Mouse (Mus musculus) intestine, embryonic 16.5 days (tissue): ENCODE measurements at regions not wholly inside any gene's neighbourhood (a gene's known extent, or its start where the extent isn't known, plus 50 kb on each side); places are given as distances from the start of the nearest gene placed in this dataset.

Source experiments
- ATAC-seq: fragments of 200-750 bp; cut with Nextera tagmentation; 2 replicates; pipeline ENCODE4 v1.8.0; 2017; ENCODE audit warnings: moderate TSS enrichment, moderate library complexity
- H3K27ac ChIP-seq: fragments of 300-500 bp; sonication (generic); 2 replicates; pipeline ENCODE4 v1.5.1; 2014; ENCODE audit warnings: mild to moderate bottlenecking, low read length
- H3K27me3 ChIP-seq: fragments of 300-500 bp; sonication (generic); replicated peaks from 2 replicates; pipeline ENCODE4 v1.6.1; 2014; ENCODE audit warnings: low read length, control low read depth, mixed read lengths; ENCODE audit not compliant: control insufficient read depth, insufficient read depth
- H3K36me3 ChIP-seq: fragments of 300-500 bp; sonication (generic); 2 replicates; pipeline ENCODE4 v1.6.1; 2014; ENCODE audit warnings: low read length, control low read depth; ENCODE audit not compliant: control insufficient read depth, insufficient read depth
- H3K4me1 ChIP-seq: fragments of 300-500 bp; sonication (generic); 2 replicates; pipeline ENCODE4 v1.6.1; 2014; ENCODE audit warnings: low read length, control low read depth, mixed read lengths; ENCODE audit not compliant: control insufficient read depth, insufficient read depth
- H3K4me2 ChIP-seq: fragments of 300-500 bp; sonication (generic); 2 replicates; pipeline ENCODE4 v1.6.1; 2014; ENCODE audit warnings: low read depth, low read length, control low read depth
- H3K4me3 ChIP-seq: fragments of 300-500 bp; sonication (generic); 2 replicates; pipeline ENCODE4 v1.5.1; 2014; ENCODE audit warnings: mild to moderate bottlenecking, low read length
- H3K9ac ChIP-seq: fragments of 300-500 bp; sonication (generic); 2 replicates; pipeline ENCODE4 v1.6.1; 2014; ENCODE audit warnings: low read depth, low read length
- H3K9me3 ChIP-seq: fragments of 300-500 bp; sonication (generic); 2 replicates; pipeline ENCODE4 v1.6.1; 2016; ENCODE audit warnings: low read length, control low read depth; ENCODE audit not compliant: control insufficient read depth
- WGBS: fragments of 180-500 bp; shearing (Covaris S2); extraction: QIAGEN DNeasy Blood & Tissue Kit; methylation state at CpG from one replicate; pipeline ENCODE4 v1.1.7; 2014; 5-methylcytosine and 5-hydroxymethylcytosine counted together

DNA sequence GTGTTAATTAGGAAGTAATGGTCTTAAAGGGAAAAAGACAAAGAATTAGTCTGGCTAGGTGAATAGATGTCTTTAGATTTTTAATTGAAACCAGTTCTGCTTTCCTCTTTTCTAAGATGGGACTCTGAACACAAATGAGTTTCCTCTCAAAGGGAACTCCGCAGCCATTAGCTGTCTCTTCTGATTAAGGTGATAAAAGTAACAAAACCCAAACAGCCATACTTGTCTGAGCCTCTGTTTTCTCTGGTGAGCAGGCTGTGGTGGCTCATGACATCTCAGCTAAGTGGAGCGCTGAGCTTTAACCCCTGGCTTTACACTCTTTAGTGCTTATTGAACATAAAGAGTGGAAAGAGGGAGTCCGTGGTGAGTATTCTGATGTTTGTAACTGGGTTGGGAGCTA lies 565.7 kb downstream of the Rnf144b start:
- Histone ChIP-seq H3K4me3 (no peak overlapping the region), H3K27ac (no peak overlapping the region), H3K4me1 (no peaks in the 10 kb centered on the region), H3K36me3 (no peaks in the 10 kb centered on the region), H3K4me2 (no peak overlapping the region), H3K9ac (no peak overlapping the region), H3K9me3 (no peaks in the 10 kb centered on the region), H3K27me3 (no peaks in the 10 kb centered on the region)
- 66% methylated on average over 3 of the region's 3 CpGs for WGBS
- ATAC-seq: no peak

DNA sequence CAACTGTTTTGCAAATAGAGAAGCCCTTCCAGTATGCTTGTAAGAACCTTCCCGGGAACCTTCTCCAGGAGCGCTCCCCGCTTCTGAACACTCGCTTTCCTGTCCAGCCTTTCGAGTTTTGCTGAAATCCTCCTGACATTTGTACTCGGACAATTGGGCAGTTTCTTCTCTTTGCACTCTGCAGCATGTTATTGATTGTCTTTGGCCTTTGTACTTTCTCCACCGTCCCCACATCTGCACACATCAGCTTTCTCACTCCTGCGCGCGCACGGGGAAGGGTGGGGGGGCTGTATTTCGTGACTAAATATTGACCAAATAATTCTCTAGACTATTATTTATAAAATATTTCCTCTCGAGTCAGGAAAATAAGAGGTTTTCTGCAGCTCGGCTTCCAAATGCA lies 567.2 kb upstream of the Id4 start:
- no peak overlapping the region for H3K9ac ChIP-seq
- no peaks in the 10 kb centered on the region for H3K4me1 ChIP-seq
- 71% methylated on average over 14 of the region's 14 CpGs for WGBS
- no peak for ATAC-seq
- no peaks in the 10 kb centered on the region for H3K27me3 ChIP-seq
- H3K36me3 ChIP-seq: no peaks in the 10 kb centered on the region
- H3K9me3 ChIP-seq: no peaks in the 10 kb centered on the region
- no peak overlapping the region for H3K4me2 ChIP-seq
- no peak overlapping the region for H3K27ac ChIP-seq
- no peak overlapping the region for H3K4me3 ChIP-seq

DNA sequence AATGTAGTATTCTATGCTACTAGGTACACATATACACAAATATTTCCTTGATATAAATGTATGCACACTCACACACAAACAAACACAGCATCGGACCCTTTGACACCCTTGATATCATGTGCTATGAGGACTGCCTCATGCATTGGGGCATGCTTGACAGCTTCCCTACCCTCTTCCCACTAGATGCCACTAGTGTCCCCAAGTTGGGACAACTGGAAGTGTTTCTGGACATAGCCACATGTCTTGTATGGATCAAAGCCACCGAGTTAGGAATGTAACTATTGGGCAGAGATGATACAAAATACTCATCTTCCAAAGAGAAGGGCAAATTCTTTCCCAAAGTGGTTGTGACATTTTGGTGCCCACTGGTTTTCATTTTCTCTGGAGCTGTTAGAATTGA lies 565.2 kb upstream of the Id4 start:
- Histone ChIP-seq H3K4me2 (no peak overlapping the region), H3K27ac (no peak overlapping the region), H3K9ac (no peak overlapping the region), H3K27me3 (no peaks in the 10 kb centered on the region), H3K36me3 (no peaks in the 10 kb centered on the region), H3K4me3 (no peak overlapping the region), H3K9me3 (no peaks in the 10 kb centered on the region), H3K4me1 (no peaks in the 10 kb centered on the region)
- WGBS: 86% methylated on average over 2 of the region's 2 CpGs
- ATAC-seq: no peak

DNA sequence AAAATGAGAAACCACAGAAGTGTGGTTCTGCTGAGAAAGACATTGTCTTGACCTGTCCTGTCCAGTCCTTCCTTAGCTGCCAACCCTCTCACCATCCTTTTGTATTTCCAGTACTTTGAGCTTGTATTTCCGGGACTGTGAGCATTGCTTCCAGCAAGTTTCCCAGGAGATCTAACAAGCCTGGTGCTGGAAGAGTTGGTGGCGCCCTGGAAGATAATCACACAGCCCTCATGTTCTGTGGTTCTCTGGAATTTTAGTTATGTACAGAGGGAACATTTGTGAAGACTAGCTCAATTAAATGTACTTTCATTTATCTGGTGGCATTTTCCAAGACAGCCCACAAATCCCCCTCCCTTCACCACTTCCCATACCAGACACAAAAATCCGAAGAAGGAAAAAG lies 560.5 kb upstream of the Id4 start:
- H3K4me1 ChIP-seq: no peaks in the 10 kb centered on the region
- H3K4me3 ChIP-seq: no peak overlapping the region
- no peaks in the 10 kb centered on the region for H3K27me3 ChIP-seq
- 76% methylated on average over 3 of the region's 3 CpGs for WGBS
- no peaks in the 10 kb centered on the region for H3K36me3 ChIP-seq
- no peak overlapping the region for H3K27ac ChIP-seq
- no peaks in the 10 kb centered on the region for H3K9me3 ChIP-seq
- H3K9ac ChIP-seq: no peak overlapping the region
- no peak for ATAC-seq
- H3K4me2 ChIP-seq: no peak overlapping the region

DNA sequence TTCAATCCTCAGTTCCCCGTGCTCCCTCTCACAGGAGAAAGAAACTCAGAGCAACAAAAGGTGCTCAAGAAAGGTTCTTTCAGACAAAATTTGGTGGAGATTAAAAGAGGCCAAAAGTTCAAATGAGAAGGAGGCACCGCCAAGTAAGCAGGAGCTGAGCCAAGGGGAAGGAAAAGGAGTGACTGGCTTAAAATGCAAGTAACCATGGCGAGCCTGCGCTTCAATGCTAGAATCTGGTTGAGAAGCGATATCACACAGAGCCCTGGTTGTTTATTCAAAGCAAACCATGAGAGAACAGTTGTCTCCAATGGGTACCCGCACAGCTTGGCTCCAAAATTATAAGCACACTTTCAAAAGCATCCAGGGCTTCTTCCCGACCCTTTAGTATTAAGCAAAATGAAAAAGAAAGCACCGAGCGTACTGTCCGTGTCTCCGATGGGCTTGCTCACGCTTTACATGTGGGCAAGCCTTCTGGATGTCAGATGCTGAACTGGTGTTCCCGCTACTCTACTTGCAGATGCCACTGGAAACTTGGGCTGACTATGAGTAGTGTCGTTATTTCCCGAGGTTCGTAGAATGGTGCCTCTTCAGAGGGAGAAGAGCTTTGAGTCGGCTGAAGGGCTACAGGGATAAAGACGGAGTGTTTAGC lies 552.9 kb upstream of the Id4 start:
- Histone ChIP-seq H3K4me3 (no peak overlapping the region), H3K27ac (no peak overlapping the region), H3K4me2 (no peak overlapping the region), H3K9me3 (no peaks in the 10 kb centered on the region), H3K9ac (no peak overlapping the region), H3K36me3 (no peaks in the 10 kb centered on the region), H3K27me3 (no peaks in the 10 kb centered on the region), H3K4me1 (no peaks in the 10 kb centered on the region)
- 86% methylated on average over 18 of the region's 18 CpGs for WGBS
- ATAC-seq: no peak

DNA sequence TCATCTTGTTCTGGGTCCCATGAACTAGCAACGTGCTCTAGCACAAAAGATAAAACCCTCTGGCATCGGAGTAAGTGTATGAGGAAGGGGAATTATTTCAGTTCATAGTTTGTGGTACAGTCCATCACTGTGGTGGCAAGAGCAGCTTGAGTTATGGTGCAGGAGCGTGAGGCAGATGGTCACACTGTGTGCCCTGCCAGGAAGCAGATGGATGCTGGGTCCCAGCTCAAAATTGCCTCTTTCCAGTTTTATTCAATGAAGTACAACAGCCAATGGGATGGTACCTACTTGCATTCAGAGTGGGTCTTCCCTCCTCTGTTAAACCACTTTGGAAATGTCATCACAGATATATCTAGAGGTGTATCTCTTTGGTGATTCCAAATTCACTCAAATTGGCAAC lies 551.7 kb upstream of the Id4 start:
- no peak overlapping the region for H3K4me3 ChIP-seq
- no peak overlapping the region for H3K9ac ChIP-seq
- ATAC-seq: no peak
- no peaks in the 10 kb centered on the region for H3K9me3 ChIP-seq
- WGBS: 91% methylated on average over 3 of the region's 3 CpGs
- H3K4me2 ChIP-seq: no peak overlapping the region
- H3K4me1 ChIP-seq: no peaks in the 10 kb centered on the region
- H3K36me3 ChIP-seq: no peaks in the 10 kb centered on the region
- H3K27me3 ChIP-seq: no peaks in the 10 kb centered on the region
- H3K27ac ChIP-seq: no peak overlapping the region

DNA sequence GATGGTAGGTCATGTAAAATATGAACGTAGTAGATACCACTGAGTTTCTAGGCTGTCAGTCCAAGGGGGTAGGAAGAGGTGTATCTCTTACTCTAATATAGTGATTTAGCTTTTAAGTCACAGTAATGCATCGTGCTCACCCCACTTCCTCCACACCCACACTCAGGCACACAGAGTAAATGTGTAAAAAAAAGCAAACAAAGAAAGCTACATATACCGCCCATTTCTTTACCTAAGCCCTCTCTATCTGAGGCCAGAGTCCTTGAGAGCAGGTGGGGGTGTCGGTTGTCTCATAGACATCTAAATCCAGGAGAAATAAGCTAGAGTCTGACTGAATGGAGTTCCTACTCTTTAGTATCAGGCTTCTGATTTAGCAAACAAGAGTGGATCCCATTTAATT lies 548.5 kb upstream of the Id4 start:
- Histone ChIP-seq H3K9ac (no peak overlapping the region), H3K36me3 (no peaks in the 10 kb centered on the region), H3K9me3 (no peaks in the 10 kb centered on the region), H3K4me3 (no peak overlapping the region), H3K4me1 (no peaks in the 10 kb centered on the region), H3K27ac (no peak overlapping the region), H3K4me2 (no peak overlapping the region), H3K27me3 (no peaks in the 10 kb centered on the region)
- ATAC-seq: peak; percentile 92
- WGBS: 60% methylated on average over 4 of the region's 4 CpGs

DNA sequence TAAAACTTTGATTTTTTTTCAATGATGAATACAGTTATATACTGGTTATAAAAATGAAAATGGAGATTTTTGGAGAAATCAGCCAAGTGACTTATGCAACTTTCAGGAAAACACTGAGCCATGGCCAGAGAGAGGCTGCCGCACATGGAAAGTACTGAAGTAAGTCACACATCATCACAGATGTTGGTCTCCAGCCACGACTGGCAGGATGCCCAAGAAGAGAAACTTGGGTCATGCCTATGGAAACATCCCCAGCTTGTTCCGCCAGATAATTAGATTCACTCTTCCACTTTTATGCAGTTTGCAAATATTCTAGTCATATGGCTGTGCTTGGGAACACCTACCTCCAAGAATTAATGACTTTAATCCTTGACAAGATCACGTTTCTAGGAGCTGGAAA lies 544.8 kb upstream of the Id4 start:
- no peak for ATAC-seq
- H3K36me3 ChIP-seq: no peaks in the 10 kb centered on the region
- no peaks in the 10 kb centered on the region for H3K4me1 ChIP-seq
- H3K27ac ChIP-seq: no peak overlapping the region
- H3K9ac ChIP-seq: no peak overlapping the region
- no peaks in the 10 kb centered on the region for H3K27me3 ChIP-seq
- H3K9me3 ChIP-seq: no peaks in the 10 kb centered on the region
- WGBS: 68% methylated on average over 4 of the region's 4 CpGs
- no peak overlapping the region for H3K4me3 ChIP-seq
- H3K4me2 ChIP-seq: no peak overlapping the region

DNA sequence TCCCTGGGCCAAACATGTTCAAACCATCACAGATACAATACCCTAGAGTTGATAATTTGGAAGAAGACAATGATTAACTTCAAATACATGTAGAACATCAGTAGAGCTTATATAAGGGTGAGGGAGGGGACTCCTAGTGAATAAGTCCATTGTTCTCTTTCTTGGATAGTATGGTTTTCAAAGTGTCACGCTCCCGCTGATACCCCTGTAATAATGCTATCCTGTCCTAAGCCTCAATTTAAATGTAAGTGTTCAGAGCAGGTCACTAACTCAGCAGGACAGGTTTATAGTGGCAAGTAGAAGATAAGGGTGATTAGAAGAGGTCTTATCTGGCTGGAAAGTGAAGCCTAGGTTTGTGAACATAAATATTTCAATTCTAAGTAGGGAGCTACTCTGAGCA lies 540.4 kb upstream of the Id4 start:
- H3K4me2 ChIP-seq: no peak overlapping the region
- H3K4me3 ChIP-seq: no peak overlapping the region
- no peaks in the 10 kb centered on the region for H3K9me3 ChIP-seq
- H3K27ac ChIP-seq: no peak overlapping the region
- no peaks in the 10 kb centered on the region for H3K4me1 ChIP-seq
- ATAC-seq: peak; percentile 76
- H3K36me3 ChIP-seq: no peaks in the 10 kb centered on the region
- H3K27me3 ChIP-seq: no peaks in the 10 kb centered on the region
- no peak overlapping the region for H3K9ac ChIP-seq
- 73% methylated on average over 2 of the region's 2 CpGs for WGBS

DNA sequence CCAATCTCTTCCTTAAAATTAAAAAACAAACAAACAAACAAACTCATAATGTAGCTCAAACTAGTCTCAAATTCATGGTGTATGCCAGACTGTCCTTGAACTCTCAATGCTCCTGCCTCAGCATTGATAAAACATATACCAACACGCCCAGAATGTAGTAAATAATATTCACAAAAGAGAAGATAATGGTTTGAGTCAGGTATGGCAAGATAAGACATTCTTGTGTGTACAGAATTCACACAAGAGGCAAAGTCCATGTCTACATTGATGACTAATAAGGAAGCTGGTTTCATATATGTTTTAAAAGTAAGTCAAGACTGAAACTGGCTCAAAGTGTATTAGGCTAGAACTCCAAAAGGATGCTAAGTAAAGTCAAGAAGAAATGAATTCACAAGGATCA lies 526.6 kb upstream of the Id4 start:
- H3K27ac ChIP-seq: no peak overlapping the region
- no peak overlapping the region for H3K4me2 ChIP-seq
- WGBS: 45% methylated on average over 1 of the region's 1 CpGs
- H3K9ac ChIP-seq: no peak overlapping the region
- H3K27me3 ChIP-seq: no peaks in the 10 kb centered on the region
- no peaks in the 10 kb centered on the region for H3K36me3 ChIP-seq
- H3K4me3 ChIP-seq: no peak overlapping the region
- H3K4me1 ChIP-seq: no peaks in the 10 kb centered on the region
- H3K9me3 ChIP-seq: no peaks in the 10 kb centered on the region
- peak; percentile 83 for ATAC-seq
